Mouse (Mus musculus) liver, embryonic 12.5 days (tissue): ENCODE data around the gene Cdc42ep1. TPM values are rescaled to one million over a fixed set of nuclear protein-coding genes. Genes with fewer than 3 reads are reported as not detected.
A peak's percentile ranks its signal among the peaks of the same experiment; 100 is the strongest.
"Not testable (repeated sequence)": the region's sequence is repeated elsewhere in the genome, so short reads cannot be mapped to it uniquely, and the experiment has no call there.

Experiments used
- ATAC-seq: fragments of 200-750 bp; cut with Nextera tagmentation; 2 replicates; pipeline ENCODE4 v1.8.0; 2017; ENCODE audit warnings: moderate number of reproducible peaks, mild to moderate bottlenecking, moderate library complexity
- H3K27ac ChIP-seq: fragments of 300-500 bp; sonication (generic); 2 replicates; pipeline ENCODE4 v1.5.1; 2016; ENCODE audit warnings: mild to moderate bottlenecking
- H3K27me3 ChIP-seq: fragments of 300-500 bp; sonication (generic); replicated peaks from 2 replicates; pipeline ENCODE4 v1.6.1; 2016; ENCODE audit warnings: mild to moderate bottlenecking, moderate library complexity
- H3K36me3 ChIP-seq: fragments of 300-500 bp; sonication (generic); 2 replicates; pipeline ENCODE4 v1.6.1; 2016; ENCODE audit warnings: mild to moderate bottlenecking, moderate library complexity
- H3K4me1 ChIP-seq: fragments of 300-500 bp; sonication (generic); 2 replicates; pipeline ENCODE4 v1.6.1; 2016
- H3K4me2 ChIP-seq: fragments of 300-500 bp; sonication (generic); 2 replicates; pipeline ENCODE4 v1.6.1; 2016; ENCODE audit warnings: mild to moderate bottlenecking, moderate library complexity
- H3K4me3 ChIP-seq: fragments of 300-500 bp; sonication (generic); 2 replicates; pipeline ENCODE4 v1.5.1; 2016; ENCODE audit warnings: mild to moderate bottlenecking, moderate library complexity
- H3K9ac ChIP-seq: fragments of 300-500 bp; sonication (generic); 2 replicates; pipeline ENCODE4 v1.6.1; 2016; ENCODE audit warnings: mild to moderate bottlenecking, moderate library complexity
- H3K9me3 ChIP-seq: fragments of 300-500 bp; sonication (generic); replicated peaks from 2 replicates; pipeline ENCODE4 v1.6.1; 2016; ENCODE audit warnings: mild to moderate bottlenecking, moderate library complexity
- WGBS: fragments of 180-500 bp; shearing (Covaris S2); methylation state at CpG from one replicate; pipeline ENCODE4 v1.1.7; 2016; ENCODE audit not compliant: insufficient replicate concordance; 5-methylcytosine and 5-hydroxymethylcytosine counted together
- polyA plus RNA-seq: library from polyadenylated mRNA; unstranded; fragments of >200 nt; fragmentation: Nextera tagmentation; extraction: Ambion mirVana; gene quantifications from 2 replicates; pipeline ENCODE4 v1.2.1, GENCODE M21; 2016

The Cdc42ep1 gene
- polyA plus RNA-seq, 1 experiment from 2014 or later: 17.6 TPM

DNA sequence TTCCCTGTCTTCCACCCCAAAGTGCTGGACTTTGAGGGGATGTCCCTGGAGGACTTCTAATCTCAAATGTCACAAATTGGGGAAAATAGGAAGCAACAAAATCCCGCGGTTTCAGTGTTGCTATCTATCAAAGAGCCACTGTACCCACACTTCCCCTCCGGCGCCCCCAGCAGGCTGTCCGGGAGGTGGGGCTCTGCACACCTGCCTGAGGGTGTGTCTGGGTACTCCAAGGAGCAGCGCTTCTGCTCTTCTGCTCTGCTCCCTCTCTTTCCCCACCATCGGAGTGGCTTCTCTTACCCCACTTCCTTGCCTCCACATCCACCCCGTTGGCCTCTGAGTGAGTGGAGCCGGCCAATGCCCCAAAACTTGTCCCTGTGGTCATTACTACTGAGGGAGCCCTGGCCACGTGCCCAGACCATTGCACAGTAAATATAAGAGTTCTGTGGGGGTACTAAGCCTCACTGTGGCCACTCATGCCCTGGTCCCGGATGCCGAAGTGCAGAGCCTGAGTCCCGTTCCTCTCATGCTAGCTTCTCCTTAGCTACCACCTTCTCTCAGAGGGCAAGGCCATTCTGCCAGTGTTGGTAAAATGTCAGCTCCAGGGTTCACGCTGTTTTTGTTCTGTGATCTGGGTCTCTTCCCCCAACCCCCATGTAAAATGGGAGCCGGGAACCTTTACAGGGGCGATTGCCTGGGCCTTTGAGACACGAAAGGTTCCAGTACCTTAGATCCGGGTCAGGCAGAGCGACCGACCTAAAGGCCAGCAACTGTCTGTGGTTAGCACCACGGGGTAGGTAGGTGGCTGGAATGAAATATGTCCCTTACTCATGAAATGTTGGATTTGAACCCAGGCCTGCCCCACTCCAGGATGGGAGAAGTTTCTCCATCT, 1.4 kb downstream of the Cdc42ep1 start:
- Histone ChIP-seq H3K36me3 (peaks cover 9% of the 10 kb centered on the region), H3K27me3 (peaks cover 75% of the 10 kb centered on the region), H3K4me1 (peaks cover 73% of the 10 kb centered on the region), H3K4me3 (peak overlapping the region; percentile 59), H3K9ac (peak overlapping the region; percentile 69), H3K27ac (peak overlapping the region; percentile 79), H3K9me3 (no peaks in the 10 kb centered on the region), H3K4me2 (peak overlapping the region; percentile 67)
- 26% methylated on average over 21 of the region's 21 CpGs for WGBS
- ATAC-seq: no peak

DNA sequence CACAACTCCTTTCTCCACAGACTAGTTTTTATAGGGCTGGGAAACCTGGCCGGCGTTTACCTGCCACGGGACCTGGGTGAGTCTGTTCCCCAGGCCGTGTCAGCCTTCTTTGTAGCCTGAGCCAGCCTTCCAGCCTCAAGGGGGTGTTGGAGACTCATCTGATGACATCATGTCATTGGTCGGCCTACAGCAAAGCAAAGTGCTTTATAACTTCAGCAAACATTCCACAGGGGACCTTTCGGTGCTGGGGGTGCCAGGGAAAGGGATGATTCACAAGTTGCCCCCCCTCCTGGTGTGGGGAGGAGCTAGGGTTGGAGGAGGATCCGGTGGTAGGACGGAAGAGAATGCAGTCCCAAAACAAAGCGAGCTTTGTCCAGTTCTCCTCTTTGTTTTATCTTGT, 2.4 kb downstream of the Cdc42ep1 start:
- Histone ChIP-seq H3K4me2 (peak overlapping the region; percentile 67), H3K27ac (peak overlapping the region; percentile 46; the same call in 1 of the 2 replicates), H3K4me3 (peak overlapping the region; percentile 59; the same call in 1 of the 2 replicates), H3K4me1 (peaks cover 71% of the 10 kb centered on the region), H3K9ac (0 out of 2 replicates have a peak overlapping the region, but pooled peaks have one; percentile 19), H3K9me3 (no peaks in the 10 kb centered on the region), H3K27me3 (peaks cover 79% of the 10 kb centered on the region), H3K36me3 (peaks cover 14% of the 10 kb centered on the region)
- no peak for ATAC-seq
- 36% methylated on average over 9 of the region's 9 CpGs for WGBS

GRCm38 (mm10) chr15:78845321-78845720, 2.9 kb downstream of the Cdc42ep1 start:
- 60% methylated on average over 11 of the region's 11 CpGs for WGBS
- H3K9me3 ChIP-seq: no peaks in the 10 kb centered on the region
- peaks cover 17% of the 10 kb centered on the region for H3K36me3 ChIP-seq
- peaks cover 71% of the 10 kb centered on the region for H3K4me1 ChIP-seq
- peaks cover 79% of the 10 kb centered on the region for H3K27me3 ChIP-seq
- H3K27ac ChIP-seq: no peak overlapping the region; the same call in 1 of the 2 replicates
- no peak for ATAC-seq
- peak overlapping the region; percentile 67 for H3K4me2 ChIP-seq
- no peak overlapping the region for H3K4me3 ChIP-seq
- no peak overlapping the region; the same call in 1 of the 2 replicates for H3K9ac ChIP-seq

- H3K4me2 ChIP-seq: peak overlapping the region; percentile 67
- H3K9me3 ChIP-seq: no peaks in the 10 kb centered on the region
- peaks cover 72% of the 10 kb centered on the region for H3K4me1 ChIP-seq
- no peak overlapping the region for H3K9ac ChIP-seq
- no peak for ATAC-seq
- H3K36me3 ChIP-seq: peaks cover 17% of the 10 kb centered on the region
- no peak overlapping the region for H3K27ac ChIP-seq
- no peak overlapping the region for H3K4me3 ChIP-seq
- 67% methylated on average over 8 of the region's 8 CpGs for WGBS
- peaks cover 79% of the 10 kb centered on the region for H3K27me3 ChIP-seq
These were observed 3.4 kb downstream of the Cdc42ep1 start for GRCm38 (mm10) chr15:78845867-78846266.

GRCm38 (mm10) chr15:78846352-78846751, 3.9 kb downstream of the Cdc42ep1 start:
- no peak overlapping the region for H3K9ac ChIP-seq
- no peak overlapping the region for H3K4me2 ChIP-seq
- H3K4me1 ChIP-seq: peaks cover 72% of the 10 kb centered on the region

GRCm38 (mm10) chr15:78846805-78847204, 4.4 kb downstream of the Cdc42ep1 start:
- peaks cover 75% of the 10 kb centered on the region for H3K4me1 ChIP-seq
- H3K9me3 ChIP-seq, H3K4me2 ChIP-seq, H3K27ac ChIP-seq, H3K9ac ChIP-seq, ATAC-seq, H3K4me3 ChIP-seq: not testable (repeated sequence)
- 62% methylated on average over 7 of the region's 7 CpGs for WGBS
- H3K36me3 ChIP-seq: peaks cover 17% of the 10 kb centered on the region
- peaks cover 78% of the 10 kb centered on the region for H3K27me3 ChIP-seq

More at GRCm38 (mm10) chr15:78846352-78846751, 3.9 kb downstream of the Cdc42ep1 start:
- WGBS: 80% methylated on average over 8 of the region's 8 CpGs
- Histone ChIP-seq H3K9me3 (no peaks in the 10 kb centered on the region), H3K36me3 (peaks cover 17% of the 10 kb centered on the region), H3K27ac (no peak overlapping the region), H3K4me3 (no peak overlapping the region), H3K27me3 (peaks cover 79% of the 10 kb centered on the region)
- no peak for ATAC-seq

DNA sequence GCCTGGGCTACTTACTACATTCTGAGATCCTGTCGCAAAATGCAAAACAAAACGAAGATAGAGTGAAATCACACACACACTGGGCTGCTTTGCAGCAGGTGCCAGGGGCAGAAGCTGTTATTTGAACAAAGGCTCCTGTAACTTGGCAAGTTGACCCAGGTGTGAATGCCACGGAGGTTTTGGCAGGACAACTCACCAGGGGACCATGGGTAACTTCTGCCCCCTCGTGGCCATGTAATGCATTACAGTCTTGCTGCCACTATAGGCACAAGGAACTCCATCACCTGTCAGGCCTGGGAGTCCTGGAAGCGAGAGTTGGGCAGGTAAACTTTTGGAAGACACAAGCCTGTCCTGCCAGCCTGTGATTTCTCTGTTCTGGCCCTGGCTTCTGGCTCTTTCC, 6.0 kb downstream of the Cdc42ep1 start:
- Histone ChIP-seq H3K4me3 (no peak overlapping the region), H3K9ac (no peak overlapping the region), H3K4me1 (peaks cover 70% of the 10 kb centered on the region), H3K4me2 (no peak overlapping the region), H3K9me3 (no peaks in the 10 kb centered on the region), H3K27me3 (peaks cover 66% of the 10 kb centered on the region), H3K27ac (no peak overlapping the region), H3K36me3 (peaks cover 17% of the 10 kb centered on the region)
- ATAC-seq: no peak
- WGBS: 26% methylated on average over 5 of the region's 5 CpGs

DNA sequence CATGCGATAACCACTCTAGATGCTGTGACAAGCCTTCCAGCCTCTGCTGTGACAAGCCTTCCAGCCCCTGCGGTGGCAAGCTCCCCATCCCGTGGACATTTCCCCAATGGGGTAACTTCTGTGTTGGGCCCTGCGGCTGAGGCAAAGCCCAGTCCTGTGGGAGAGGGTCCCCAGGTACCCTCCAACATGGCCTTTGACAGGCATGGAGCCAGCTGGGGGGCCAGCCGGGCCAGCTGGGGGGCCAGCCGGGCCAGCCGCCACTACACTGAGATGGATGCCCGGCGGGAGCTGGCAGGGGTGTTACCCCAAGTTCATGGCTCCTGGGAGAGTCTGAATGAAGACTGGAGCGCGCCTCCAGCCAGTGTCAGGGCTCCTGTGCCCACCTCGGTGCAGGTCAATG, 7.1 kb downstream of the Cdc42ep1 start:
- no peak for ATAC-seq
- H3K9me3 ChIP-seq: no peaks in the 10 kb centered on the region
- 84% methylated on average over 12 of the region's 12 CpGs for WGBS
- H3K36me3 ChIP-seq: peaks cover 17% of the 10 kb centered on the region
- H3K9ac ChIP-seq: no peak overlapping the region
- no peak overlapping the region for H3K4me2 ChIP-seq
- no peak overlapping the region for H3K4me3 ChIP-seq
- no peak overlapping the region for H3K27ac ChIP-seq
- H3K4me1 ChIP-seq: peaks cover 60% of the 10 kb centered on the region
- peaks cover 57% of the 10 kb centered on the region for H3K27me3 ChIP-seq

- Histone ChIP-seq H3K27me3 (peaks cover 50% of the 10 kb centered on the region), H3K4me3 (no peak overlapping the region), H3K9me3 (no peaks in the 10 kb centered on the region), H3K9ac (no peak overlapping the region; the same call in 1 of the 2 replicates), H3K36me3 (peaks cover 17% of the 10 kb centered on the region), H3K27ac (no peak overlapping the region; the same call in 1 of the 2 replicates), H3K4me1 (peaks cover 54% of the 10 kb centered on the region), H3K4me2 (no peak overlapping the region)
- WGBS: 58% methylated on average over 15 of the region's 15 CpGs
- ATAC-seq: no peak
These were observed 7.8 kb downstream of the Cdc42ep1 start for GRCm38 (mm10) chr15:78850059-78850824.

- H3K27ac ChIP-seq: no peak overlapping the region
- no peak overlapping the region; the same call in 1 of the 2 replicates for H3K9ac ChIP-seq
- peaks cover 52% of the 10 kb centered on the region for H3K4me1 ChIP-seq
- peaks cover 17% of the 10 kb centered on the region for H3K36me3 ChIP-seq
- no peaks in the 10 kb centered on the region for H3K9me3 ChIP-seq
- WGBS: 43% methylated on average over 6 of the region's 6 CpGs
- no peak for ATAC-seq
- H3K27me3 ChIP-seq: peaks cover 44% of the 10 kb centered on the region
- H3K4me3 ChIP-seq: no peak overlapping the region
- H3K4me2 ChIP-seq: no peak overlapping the region; the same call in 1 of the 2 replicates
These were observed 8.5 kb downstream of the Cdc42ep1 start for GRCm38 (mm10) chr15:78850944-78851343.

GRCm38 (mm10) chr15:78851505-78852153, 9.2 kb downstream of the Cdc42ep1 start:
- Histone ChIP-seq H3K4me1 (peaks cover 47% of the 10 kb centered on the region), H3K9me3 (no peaks in the 10 kb centered on the region), H3K9ac (no peak overlapping the region), H3K36me3 (peaks cover 17% of the 10 kb centered on the region), H3K4me3 (no peak overlapping the region), H3K27ac (0 out of 2 replicates have a peak overlapping the region, but pooled peaks have one; percentile 21), H3K4me2 (peak overlapping the region; percentile 52), H3K27me3 (peaks cover 50% of the 10 kb centered on the region)
- WGBS: 4% methylated on average over 13 of the region's 13 CpGs
- ATAC-seq: peak; percentile 88
